Mouse (Mus musculus): ENCODE data around the gene Psg16.

DNA sequence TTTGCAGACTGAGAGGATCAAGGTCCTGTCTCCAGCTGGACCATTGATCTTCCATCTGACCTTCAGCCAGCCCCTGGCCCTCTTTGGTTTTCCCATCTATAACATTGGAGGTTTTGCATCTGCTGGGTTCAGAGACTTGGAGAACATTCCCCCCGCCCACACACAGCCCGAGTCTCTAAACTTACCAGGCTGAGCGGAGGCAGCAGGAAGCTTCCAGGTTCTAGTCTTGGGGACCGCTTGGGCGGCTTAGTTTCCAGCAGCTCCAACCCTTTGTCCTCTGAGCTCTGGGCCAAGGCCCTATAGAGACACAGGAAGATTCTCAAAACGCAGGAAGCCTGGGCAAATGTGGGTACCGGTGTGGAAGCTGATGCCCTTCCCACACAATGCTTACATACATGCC is 34.5 kb upstream of the Psg16 start:
- TF ChIP-seq CTCF (IDR thresholded peaks at IDR 0.05; ENCODE audit: extremely low read depth, insufficient read length, insufficient replicate concordance, low read depth, low read length) (no peak), POLR2A (IDR thresholded peaks at IDR 0.05; ENCODE audit: low read depth, low read length) (no peak)
